Mouse (Mus musculus) bone marrow macrophage, adult 2 months (primary cell): ENCODE data around the gene Gm20518. TPM values are rescaled to one million over a fixed set of nuclear protein-coding genes. Genes with fewer than 3 reads are reported as not detected.

Source experiments
- H3K27ac ChIP-seq: 2 replicates; pipeline ENCODE4 v1.5.1; 2012; ENCODE audit warnings: low read depth, low read length; ENCODE audit not compliant: insufficient read depth
- H3K4me1 ChIP-seq: 2 replicates; pipeline ENCODE4 v1.6.1; 2012; ENCODE audit warnings: low read length; ENCODE audit not compliant: control insufficient read depth, insufficient read depth
- H3K4me3 ChIP-seq: 2 replicates; pipeline ENCODE4 v1.5.1; 2012; ENCODE audit warnings: mild to moderate bottlenecking, low read length, moderate library complexity; ENCODE audit not compliant: insufficient read depth
- CTCF ChIP-seq: IDR thresholded peaks from 2 replicates; pipeline ENCODE4 v1.5.1; 2012; ENCODE audit warnings: low read depth, mild to moderate bottlenecking, low read length, moderate library complexity
- POLR2A ChIP-seq: IDR thresholded peaks from 2 replicates; pipeline ENCODE4 v1.6.1; 2012; ENCODE audit warnings: mild to moderate bottlenecking, low read depth, low read length, borderline replicate concordance
- polyA plus RNA-seq: library from polyadenylated mRNA; stranded (reverse); fragments of >200 nt; gene quantifications from 2 replicates; pipeline ENCODE4 v1.2.4, GENCODE M21; 2012; ENCODE audit not compliant: missing spikeins, insufficient read depth, insufficient read length

The Gm20518 gene
- not detected in 2 replicates for polyA plus RNA-seq

- H3K4me1 ChIP-seq, result peaks cover 15% of the 10 kb centered on the region
- TF ChIP-seq CTCF (no peak), POLR2A (no peak)
- H3K4me3 ChIP-seq, result peak within 1 kb of the TSS; percentile 98
- H3K27ac ChIP-seq, result peak within 1 kb of the TSS; percentile 56
Observed at GRCm38 (mm10) chr16:17891567-17891959, at the start of gene Gm20518. TSS of gene Gm20518 (minus strand) at chr16:17891671.

DNA sequence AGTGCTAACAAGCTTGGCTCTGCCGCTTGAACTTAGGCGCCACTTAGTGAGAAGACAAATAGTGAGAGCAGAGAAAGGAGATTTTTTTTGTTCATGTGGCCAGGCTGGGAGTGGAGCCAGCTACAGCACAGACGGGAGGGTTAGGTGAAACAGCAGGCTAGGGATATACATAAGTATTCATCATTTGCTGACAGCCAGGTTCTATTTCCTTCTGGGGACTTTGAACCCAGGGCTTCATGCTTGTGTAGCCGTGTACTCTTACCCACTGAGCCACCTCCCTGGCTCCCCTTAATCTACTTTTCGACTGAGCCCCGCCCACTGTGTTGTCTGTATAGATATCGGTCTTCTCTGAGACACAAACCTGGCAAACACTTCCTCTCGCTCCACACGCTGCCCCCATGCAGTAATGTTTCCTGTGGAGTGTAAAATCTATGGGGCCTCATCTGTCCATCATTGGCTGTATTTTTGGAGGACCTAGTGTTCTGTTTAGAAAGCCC, 47.8 kb upstream of the Gm20518 start:
- Histone ChIP-seq H3K27ac (no peak overlapping the region), H3K4me1 (peaks cover 8% of the 10 kb centered on the region), H3K4me3 (no peak overlapping the region)
- TF ChIP-seq POLR2A, result no peak
- no peak; the same call in 1 of the 2 replicates for TF ChIP-seq CTCF

- no peak overlapping the region for H3K27ac ChIP-seq
- TF ChIP-seq CTCF, result peak; percentile 56
- TF ChIP-seq POLR2A, result no peak
- H3K4me1 ChIP-seq, result peaks cover 11% of the 10 kb centered on the region
- no peak overlapping the region for H3K4me3 ChIP-seq
Observed at GRCm38 (mm10) chr16:17938821-17939220, 47.4 kb upstream of the Gm20518 start.

DNA sequence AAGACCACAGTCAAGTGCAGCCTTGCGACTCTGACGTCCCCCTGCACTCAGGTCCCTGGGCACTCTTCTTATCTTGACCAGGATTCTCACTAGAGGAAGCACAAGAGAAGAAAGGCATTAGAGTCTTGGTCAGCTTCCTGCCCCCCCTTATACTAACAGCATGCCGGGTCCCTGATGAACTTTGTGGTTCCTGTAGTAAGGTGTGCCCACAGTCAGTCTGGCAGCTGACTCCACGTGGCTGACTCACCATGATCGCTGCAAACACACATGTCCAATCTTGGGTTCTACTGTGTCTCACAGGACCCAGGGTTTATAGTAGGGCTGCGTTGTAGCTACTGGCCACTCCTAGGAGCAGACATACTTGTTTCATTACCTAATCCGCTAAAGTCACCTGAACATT, 46.7 kb upstream of the Gm20518 start:
- TF ChIP-seq CTCF (no peak), POLR2A (no peak)
- Histone ChIP-seq H3K4me1 (peaks cover 11% of the 10 kb centered on the region), H3K4me3 (no peak overlapping the region), H3K27ac (no peak overlapping the region)

- H3K4me3 ChIP-seq, result no peak overlapping the region
- H3K27ac ChIP-seq, result no peak overlapping the region
- TF ChIP-seq POLR2A, result no peak
- no peak for TF ChIP-seq CTCF
- peaks cover 11% of the 10 kb centered on the region for H3K4me1 ChIP-seq
Observed at GRCm38 (mm10) chr16:17936776-17937175, 45.3 kb upstream of the Gm20518 start.

GRCm38 (mm10) chr16:17934445-17934910, 43.0 kb upstream of the Gm20518 start:
- Histone ChIP-seq H3K4me3 (no peak overlapping the region), H3K4me1 (peaks cover 11% of the 10 kb centered on the region), H3K27ac (no peak overlapping the region)
- TF ChIP-seq POLR2A (no peak), CTCF (no peak)

DNA sequence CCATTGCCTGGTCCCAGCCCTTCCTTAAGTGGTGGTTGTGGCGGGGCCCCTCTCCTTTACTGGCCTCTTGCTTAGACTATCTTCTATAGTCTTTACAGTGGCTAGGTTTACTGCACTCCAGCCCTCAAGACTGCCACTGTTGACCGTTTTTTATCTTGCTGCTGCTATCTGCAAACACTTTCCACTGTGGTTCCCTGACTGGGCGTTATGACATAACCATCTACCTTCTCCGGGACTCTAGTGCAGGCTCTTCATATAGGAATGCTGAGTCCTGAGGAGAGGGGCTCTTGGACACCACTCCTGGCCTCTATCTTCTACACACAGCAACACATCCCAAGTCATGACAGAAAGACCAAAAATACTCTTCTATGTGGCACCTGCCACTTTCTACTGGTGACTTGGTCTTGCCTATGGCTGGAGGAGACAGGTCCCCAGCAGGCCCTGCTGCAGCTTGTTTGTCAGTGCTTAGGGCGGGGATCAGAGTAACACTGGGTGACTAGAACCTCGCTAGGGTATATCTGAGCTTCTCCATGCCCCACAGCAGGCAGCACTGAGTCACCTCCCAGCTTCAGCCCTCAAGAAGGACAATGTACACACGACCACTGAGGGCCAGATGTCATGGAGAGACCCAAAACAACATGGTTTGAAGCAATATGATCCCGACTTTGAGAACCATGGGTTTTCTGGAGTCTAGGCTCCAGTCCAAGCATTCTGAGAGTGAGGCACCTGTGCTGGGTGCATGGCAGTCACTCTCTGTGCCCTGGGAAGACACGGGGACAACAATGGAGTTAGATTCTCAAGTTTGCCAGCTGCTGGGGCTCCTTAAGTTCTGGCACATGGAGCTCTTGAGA, 42.3 kb upstream of the Gm20518 start:
- Histone ChIP-seq H3K27ac (no peak overlapping the region), H3K4me1 (peaks cover 15% of the 10 kb centered on the region), H3K4me3 (no peak overlapping the region)
- TF ChIP-seq POLR2A (no peak), CTCF (no peak)

GRCm38 (mm10) chr16:17931906-17932460, 40.5 kb upstream of the Gm20518 start:
- Histone ChIP-seq H3K27ac (no peak overlapping the region), H3K4me3 (no peak overlapping the region), H3K4me1 (peaks cover 17% of the 10 kb centered on the region)
- TF ChIP-seq CTCF (no peak), POLR2A (no peak)

- Histone ChIP-seq H3K4me1 (peaks cover 14% of the 10 kb centered on the region), H3K4me3 (no peak overlapping the region), H3K27ac (no peak overlapping the region)
- TF ChIP-seq POLR2A (no peak), CTCF (no peak)
Observed at GRCm38 (mm10) chr16:17929631-17930030, 38.2 kb upstream of the Gm20518 start.

- no peak for TF ChIP-seq CTCF
- no peak for TF ChIP-seq POLR2A
- peaks cover 10% of the 10 kb centered on the region for H3K4me1 ChIP-seq
- peak overlapping the region; percentile 81 for H3K27ac ChIP-seq
- no peak overlapping the region for H3K4me3 ChIP-seq
Observed at GRCm38 (mm10) chr16:17929211-17929610, 37.7 kb upstream of the Gm20518 start.
